Mouse (Mus musculus) stomach, postnatal 0 days (tissue): ENCODE measurements at regions not wholly inside any gene's neighbourhood (a gene's known extent, or its start where the extent isn't known, plus 50 kb on each side); places are given as distances from the start of the nearest gene placed in this dataset.

Source experiments
- ATAC-seq: fragments of 200-750 bp; cut with Nextera tagmentation; 2 replicates; pipeline ENCODE4 v1.8.0; 2017; ENCODE audit not compliant: low FRiP score, low TSS enrichment
- DNase-seq: peaks from one replicate; pipeline ENCODE4 v3.0.0-alpha.2; 2016; ENCODE audit warnings: low spot score
- H3K27ac ChIP-seq: fragments of 300-500 bp; sonication (generic); replicated peaks from 2 replicates; pipeline ENCODE4 v1.5.1; 2014; ENCODE audit warnings: mild to moderate bottlenecking, control low read depth
- H3K27me3 ChIP-seq: fragments of 300-500 bp; sonication (generic); 2 replicates; pipeline ENCODE4 v1.6.1; 2014; ENCODE audit warnings: low read length; ENCODE audit not compliant: control insufficient read depth, insufficient read depth
- H3K36me3 ChIP-seq: fragments of 300-500 bp; sonication (generic); 2 replicates; pipeline ENCODE4 v1.6.1; 2014; ENCODE audit warnings: low read length, mixed read lengths; ENCODE audit not compliant: control insufficient read depth, insufficient read depth
- H3K4me1 ChIP-seq: fragments of 300-500 bp; sonication (generic); replicated peaks from 2 replicates; pipeline ENCODE4 v1.6.1; 2014; ENCODE audit warnings: antibody characterized with exemption; ENCODE audit not compliant: control insufficient read depth, insufficient read depth
- H3K4me2 ChIP-seq: fragments of 300-500 bp; sonication (generic); replicated peaks from 2 replicates; pipeline ENCODE4 v1.6.1; 2014; ENCODE audit warnings: low read depth, mild to moderate bottlenecking, control low read depth, moderate library complexity
- H3K4me3 ChIP-seq: fragments of 300-500 bp; sonication (generic); 2 replicates; pipeline ENCODE4 v1.5.1; 2014; ENCODE audit warnings: low read depth, low read length, control low read depth
- H3K9ac ChIP-seq: fragments of 300-500 bp; sonication (generic); 2 replicates; pipeline ENCODE4 v1.6.1; 2014; ENCODE audit warnings: mild to moderate bottlenecking, low read length, control low read depth, mixed read lengths
- H3K9me3 ChIP-seq: fragments of 300-500 bp; sonication (generic); 2 replicates; pipeline ENCODE4 v1.6.1; 2016; ENCODE audit warnings: low read length; ENCODE audit not compliant: control insufficient read depth
- CTCF ChIP-seq: IDR thresholded peaks from 2 replicates; pipeline ENCODE4 v1.5.1; 2016; ENCODE audit warnings: antibody characterized with exemption, low read depth, mild to moderate bottlenecking, moderate library complexity
- EP300 ChIP-seq: optimal IDR thresholded peaks from 2 replicates; pipeline ENCODE3; 2016; ENCODE audit warnings: antibody characterized with exemption
- WGBS: fragments of 180-500 bp; shearing (Covaris S2); extraction: QIAGEN DNeasy Blood & Tissue Kit; methylation state at CpG from one replicate; pipeline ENCODE4 v1.1.7; 2014; 5-methylcytosine and 5-hydroxymethylcytosine counted together

- WGBS, result 37% methylated on average over 3 of the region's 3 CpGs
Observed at GRCm38 (mm10) chr10:29592906-29593305, 57.2 kb upstream of the Rspo3 start.

GRCm38 (mm10) chr10:29590187-29590586, 54.5 kb upstream of the Rspo3 start:
- ATAC-seq, result no peak
- Histone ChIP-seq H3K4me2 (no peak overlapping the region), H3K9ac (no peak overlapping the region), H3K4me1 (no peaks in the 10 kb centered on the region), H3K9me3 (no peaks in the 10 kb centered on the region), H3K27ac (no peak overlapping the region), H3K27me3 (no peaks in the 10 kb centered on the region), H3K36me3 (no peaks in the 10 kb centered on the region), H3K4me3 (no peak overlapping the region)
- DNase-seq, result no peak
- TF ChIP-seq CTCF (no peak), EP300 (no peak)

More at GRCm38 (mm10) chr10:29592906-29593305, 57.2 kb upstream of the Rspo3 start:
- TF ChIP-seq CTCF (no peak), EP300 (no peak)
- no peak for DNase-seq
- Histone ChIP-seq H3K9me3 (no peaks in the 10 kb centered on the region), H3K4me3 (no peak overlapping the region), H3K4me1 (no peaks in the 10 kb centered on the region), H3K36me3 (no peaks in the 10 kb centered on the region), H3K4me2 (no peak overlapping the region), H3K9ac (no peak overlapping the region), H3K27me3 (no peaks in the 10 kb centered on the region), H3K27ac (no peak overlapping the region)
- ATAC-seq, result no peak

- DNase-seq (no peak), ATAC-seq (no peak)
- Histone ChIP-seq H3K27ac (no peak overlapping the region), H3K9me3 (no peaks in the 10 kb centered on the region), H3K9ac (no peak overlapping the region), H3K4me3 (no peak overlapping the region), H3K4me2 (no peak overlapping the region), H3K36me3 (no peaks in the 10 kb centered on the region), H3K4me1 (no peaks in the 10 kb centered on the region), H3K27me3 (no peaks in the 10 kb centered on the region)
- no peak for TF ChIP-seq CTCF
Observed at GRCm38 (mm10) chr10:29589739-29590138, 54.1 kb upstream of the Rspo3 start.
